Mouse (Mus musculus) kidney, postnatal 14 days (tissue): ENCODE measurements at regions not wholly inside any gene's neighbourhood (a gene's known extent, or its start where the extent isn't known, plus 50 kb on each side); places are given as distances from the start of the nearest gene placed in this dataset.
"Not testable (repeated sequence)": the region's sequence is repeated elsewhere in the genome, so short reads cannot be mapped to it uniquely, and the experiment has no call there.

Experiments
- DNase-seq: peaks from one replicate; pipeline ENCODE4 v3.0.0; 2022; ENCODE audit warnings: mixed read lengths

DNA sequence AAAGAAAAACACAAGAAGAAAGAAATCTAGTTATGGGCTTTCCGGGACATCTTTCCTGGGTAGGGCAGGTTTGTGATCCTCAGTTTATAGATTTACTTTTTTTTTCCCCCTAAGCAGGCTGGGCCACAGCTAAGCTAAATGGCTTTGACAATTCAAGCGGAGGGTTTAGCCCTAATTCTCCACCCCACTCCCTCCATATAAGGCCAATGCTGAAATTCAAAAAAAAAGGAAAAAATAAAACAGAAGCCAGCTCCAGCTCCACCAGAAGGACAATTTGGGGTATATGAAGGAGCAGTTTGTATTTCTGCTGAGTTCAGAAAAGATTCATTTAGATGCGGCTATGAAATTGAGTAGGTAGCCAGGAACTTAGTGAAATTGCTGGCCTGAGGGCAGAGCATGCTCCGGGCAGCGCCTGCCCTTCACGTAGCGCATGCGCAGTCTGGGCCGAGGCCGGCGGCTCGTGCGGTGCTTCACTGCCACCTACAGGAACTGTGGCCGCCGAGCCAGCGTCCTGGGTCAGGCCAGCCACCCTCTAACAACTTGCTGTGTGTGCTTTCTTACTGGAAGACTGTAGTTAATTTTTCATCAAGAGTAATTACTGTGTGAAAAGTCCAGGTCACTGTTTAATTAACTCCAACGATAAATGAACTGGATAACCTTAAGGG lies 364.5 kb downstream of the Lrig3 start:
- peak; percentile 96 for DNase-seq

DNA sequence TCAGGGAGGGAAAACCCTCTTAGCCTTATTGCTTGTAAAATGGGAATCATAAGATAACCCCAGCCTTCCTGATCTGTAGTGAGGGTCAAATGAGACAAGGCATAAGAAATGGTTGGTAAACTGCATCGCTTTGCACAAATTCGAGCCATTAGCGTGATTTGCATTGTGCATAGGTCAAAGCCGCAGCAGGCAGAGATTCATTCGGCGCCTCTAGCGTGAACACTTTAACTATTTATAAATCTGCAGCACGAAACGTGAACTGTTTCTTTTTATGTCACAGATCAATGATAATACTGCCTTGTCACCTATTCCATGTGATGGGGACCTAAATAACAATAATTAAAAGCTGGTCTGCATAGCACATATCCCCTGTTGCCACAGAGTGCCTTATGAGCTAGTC lies 354.9 kb downstream of the Lrig3 start:
- DNase-seq = no peak

DNA sequence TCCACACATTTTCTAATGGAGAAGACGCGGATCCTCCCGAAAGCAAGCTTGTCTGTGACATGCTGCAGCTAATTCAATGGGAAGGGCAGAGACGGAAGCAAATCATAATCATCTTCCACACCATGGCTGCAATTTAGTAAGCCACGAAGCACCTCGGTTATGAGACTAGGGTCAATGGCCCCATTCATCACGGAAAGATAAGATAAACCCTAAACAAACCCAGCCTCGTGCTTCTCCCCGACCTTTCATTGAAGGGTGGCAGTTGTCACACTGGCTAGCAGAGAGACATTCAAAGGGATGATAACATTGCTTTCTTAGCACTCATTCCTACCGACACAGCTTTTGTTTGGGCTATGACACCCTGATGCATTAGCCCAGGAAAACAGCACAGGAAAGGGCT lies 353.8 kb downstream of the Lrig3 start:
- DNase-seq = no peak

DNA sequence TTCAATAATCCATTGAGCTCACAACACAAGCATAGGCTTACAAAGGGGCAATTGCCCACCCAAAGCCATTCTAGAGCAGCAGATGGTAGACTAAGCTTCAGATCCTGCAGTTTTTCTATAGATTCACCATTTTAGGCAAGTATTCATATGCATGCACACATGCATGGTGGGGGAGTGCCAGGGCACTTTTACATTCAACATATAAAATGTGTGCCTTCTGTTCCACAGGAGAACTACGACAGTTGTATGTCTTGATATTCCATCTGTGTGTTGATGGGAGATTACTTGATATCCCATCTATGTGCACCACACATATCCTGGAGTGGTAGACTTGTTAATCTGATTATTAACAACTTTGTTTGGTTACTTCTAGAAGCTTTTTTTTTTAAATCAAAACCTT lies 334.0 kb downstream of the Lrig3 start:
- DNase-seq = no peak

DNA sequence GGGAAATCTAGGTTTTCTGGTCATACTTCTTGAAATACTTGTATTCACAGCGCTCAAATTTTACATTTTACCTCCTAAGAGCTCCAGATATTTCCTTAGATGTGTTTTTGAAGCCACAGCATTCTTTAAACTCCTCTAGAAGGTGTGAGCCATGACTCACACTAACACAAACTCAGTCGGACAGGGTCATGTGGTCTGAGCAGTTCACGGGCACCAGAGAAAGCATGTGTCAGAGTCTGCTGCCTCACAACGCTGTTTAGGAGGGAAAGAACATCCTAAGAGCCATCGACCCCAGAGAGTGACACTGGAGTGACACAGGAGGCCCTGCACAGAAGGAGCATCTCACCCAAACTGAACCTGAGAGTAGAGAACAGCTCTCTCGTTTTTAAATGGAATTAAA lies 332.2 kb downstream of the Lrig3 start:
- DNase-seq = no peak

DNA sequence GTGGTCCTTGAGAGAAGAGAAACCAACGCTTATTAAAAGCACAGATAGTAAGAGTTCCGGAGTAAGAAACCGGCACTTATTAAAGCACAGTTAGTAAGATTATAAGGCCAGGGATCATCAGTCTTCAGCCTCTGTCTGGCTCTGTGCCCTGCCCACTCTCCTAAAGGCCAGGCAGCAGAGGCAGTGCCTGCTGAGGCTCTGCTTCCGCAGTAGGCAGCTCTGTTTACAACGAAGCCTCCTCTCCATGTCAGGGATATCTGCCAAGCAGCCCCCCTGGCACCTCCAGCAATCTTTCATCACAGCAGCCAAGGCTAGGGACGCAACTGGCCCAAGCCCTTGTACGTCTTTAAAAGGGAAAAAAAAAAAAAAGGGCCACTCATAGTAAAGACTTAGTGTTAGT lies 329.9 kb downstream of the Lrig3 start:
- no peak for DNase-seq

DNA sequence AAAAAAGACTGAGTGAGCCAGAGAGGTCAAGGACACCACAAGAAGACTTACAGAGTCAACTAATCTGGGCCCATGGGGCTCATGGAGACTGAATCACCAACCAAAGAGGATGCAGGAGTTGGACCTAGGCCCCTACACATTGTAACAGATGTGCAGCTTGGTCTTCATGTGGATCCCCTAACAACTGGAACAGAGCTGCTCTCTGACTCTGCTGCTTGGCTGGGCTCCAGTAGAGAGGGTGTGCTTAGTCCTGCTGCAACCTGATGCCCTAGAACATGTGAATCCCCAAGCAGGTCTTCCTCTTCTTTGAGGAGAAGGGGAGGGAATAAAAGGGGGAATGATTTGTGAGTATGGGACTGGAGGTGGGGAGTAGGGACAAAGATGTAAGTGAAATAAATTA lies 325.8 kb downstream of the Lrig3 start:
- no peak for DNase-seq

DNA sequence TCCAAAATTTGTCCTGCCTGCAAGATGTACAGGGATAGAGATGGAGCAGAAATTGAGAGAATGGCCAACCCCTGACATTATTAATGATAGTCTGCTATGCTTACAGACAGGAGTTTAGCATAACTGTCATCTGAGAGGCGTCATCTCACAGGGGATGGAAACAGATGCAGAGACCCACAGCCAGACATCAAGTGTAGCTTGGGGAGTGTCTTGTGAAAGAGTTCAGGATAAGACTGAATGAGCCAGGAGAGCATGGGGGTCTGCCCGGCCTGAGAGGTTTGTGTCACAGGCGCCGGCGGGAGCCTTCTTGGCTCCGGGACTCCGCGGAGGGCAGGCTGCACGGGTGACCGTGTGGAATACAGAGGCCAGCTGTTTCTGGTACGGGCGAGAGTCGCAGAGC lies 319.1 kb downstream of the Lrig3 start:
- not testable (repeated sequence) for DNase-seq

DNA sequence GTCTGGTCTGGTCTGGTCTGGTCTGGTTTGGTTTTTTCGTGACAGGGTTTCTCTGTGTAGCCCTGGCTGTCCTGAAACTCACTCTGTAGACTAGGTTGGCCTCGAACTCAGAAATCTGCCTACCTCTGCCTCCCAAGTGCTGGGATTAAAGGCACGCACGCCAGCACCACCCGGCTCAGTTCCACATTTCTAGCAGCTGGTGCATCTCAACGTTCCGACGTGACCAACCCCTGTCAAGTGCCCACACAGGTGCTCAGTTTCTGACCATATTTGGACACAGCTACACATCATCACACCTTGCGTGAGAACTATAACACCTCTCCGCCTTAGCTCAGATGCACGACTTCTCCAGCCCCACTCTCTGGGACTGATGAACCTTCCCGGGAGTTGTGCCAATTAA lies 304.4 kb downstream of the Lrig3 start:
- DNase-seq = no peak

DNA sequence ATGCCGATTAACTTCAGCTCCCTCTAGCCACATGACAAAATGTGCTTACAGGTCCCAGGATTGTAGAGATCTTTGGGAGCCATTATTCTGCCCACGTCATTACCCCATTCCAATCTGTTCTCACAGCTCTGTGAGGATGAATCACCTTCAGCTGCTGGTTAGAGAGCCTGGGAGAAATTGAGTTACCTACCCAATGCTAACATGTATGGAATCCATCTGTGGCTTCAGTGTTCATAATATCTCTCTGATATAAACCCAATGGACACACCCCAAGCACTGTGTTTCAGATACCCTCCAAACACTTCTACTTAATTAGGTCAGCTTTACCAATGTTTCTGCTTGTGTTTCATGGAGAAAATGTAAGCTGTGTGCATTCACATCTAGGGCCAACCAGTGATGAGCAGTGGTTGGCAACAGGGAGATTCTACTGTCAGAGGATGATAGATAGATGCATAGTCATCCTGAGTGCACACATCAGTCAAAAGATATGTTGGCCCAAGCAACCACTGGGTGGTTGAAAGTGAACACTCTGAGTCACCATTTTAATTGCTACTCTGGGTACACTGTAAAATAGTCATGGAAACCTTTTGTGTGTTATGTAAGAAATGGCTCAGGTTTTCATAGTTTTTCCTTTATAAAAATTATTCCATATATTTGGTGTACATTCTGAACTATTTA lies 301.5 kb downstream of the Lrig3 start:
- DNase-seq = no peak

DNA sequence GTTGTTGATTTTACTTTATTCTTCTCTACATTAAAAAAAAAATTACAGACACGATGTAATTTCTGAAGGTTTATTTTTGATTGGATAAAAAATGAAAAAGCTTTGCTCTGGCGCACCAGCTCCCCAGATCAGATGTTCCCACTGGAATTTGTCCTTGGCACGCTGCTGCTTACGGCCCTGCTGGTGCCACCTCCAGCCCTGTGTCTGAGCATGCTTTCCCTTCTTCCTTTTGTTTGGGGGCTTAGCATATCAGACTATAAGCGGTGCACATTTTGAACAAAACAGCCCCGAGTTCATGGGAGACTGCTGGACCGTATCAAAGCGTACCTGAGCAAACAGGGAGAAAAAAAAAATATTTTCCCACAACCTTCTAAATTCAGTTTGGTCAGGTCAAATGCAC lies 291.2 kb downstream of the Lrig3 start:
- DNase-seq = no peak

DNA sequence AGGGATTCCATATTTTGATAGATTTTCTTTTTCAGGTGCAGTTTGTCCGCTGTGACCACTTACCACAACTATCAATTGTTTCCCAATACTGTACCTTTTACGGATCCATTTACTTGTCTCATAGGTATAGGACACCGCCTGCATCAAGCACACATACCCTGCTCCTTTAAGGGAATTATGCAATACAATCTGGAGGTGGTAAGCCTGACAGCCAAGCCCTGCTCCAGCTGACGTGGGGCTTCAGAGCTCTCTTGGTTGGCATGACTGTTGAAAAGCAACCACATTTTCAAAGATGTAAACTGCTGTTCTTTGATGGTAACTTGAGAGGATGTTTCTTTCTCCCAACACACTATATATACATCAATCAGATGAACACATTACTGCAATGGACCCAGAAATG lies 288.2 kb downstream of the Lrig3 start:
- no peak for DNase-seq

DNA sequence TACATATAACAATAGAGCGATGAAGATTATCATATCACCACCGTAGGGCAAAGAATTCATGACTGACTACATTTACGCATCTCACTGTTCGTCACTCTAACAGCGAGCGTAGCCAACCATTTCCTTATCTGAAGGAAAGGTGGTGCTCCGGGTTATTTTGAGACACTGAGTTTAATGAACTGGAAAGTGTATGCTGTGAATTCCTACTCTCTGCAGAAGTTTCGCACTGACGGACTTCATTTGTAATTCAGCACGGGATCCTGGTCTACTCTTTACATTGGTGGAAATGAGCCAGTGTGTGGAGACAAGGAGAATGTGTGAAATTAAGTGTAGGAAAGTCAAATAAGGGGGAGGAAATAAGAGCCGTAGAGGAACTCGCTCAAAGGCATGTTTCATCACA lies 283.2 kb downstream of the Lrig3 start:
- DNase-seq = no peak

DNA sequence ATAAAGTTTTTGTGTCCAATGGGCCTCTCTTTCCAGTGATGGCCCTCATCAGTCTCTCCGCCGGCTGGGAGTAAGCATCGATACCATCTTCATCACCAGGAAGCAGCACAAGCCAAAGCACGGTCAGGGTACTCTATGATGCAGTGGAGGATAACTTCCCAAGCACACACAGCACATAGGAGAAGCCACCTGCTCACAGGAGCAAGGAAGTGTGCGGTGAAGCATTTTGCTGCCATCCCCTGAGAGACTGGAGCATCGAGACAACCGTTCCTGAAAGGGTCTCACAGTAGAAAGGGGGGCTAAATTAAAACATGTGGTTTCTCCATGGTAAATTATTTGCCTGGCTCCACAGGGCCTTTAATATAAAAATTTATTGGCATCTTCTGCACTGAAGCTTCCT lies 277.1 kb downstream of the Lrig3 start:
- no peak for DNase-seq

DNA sequence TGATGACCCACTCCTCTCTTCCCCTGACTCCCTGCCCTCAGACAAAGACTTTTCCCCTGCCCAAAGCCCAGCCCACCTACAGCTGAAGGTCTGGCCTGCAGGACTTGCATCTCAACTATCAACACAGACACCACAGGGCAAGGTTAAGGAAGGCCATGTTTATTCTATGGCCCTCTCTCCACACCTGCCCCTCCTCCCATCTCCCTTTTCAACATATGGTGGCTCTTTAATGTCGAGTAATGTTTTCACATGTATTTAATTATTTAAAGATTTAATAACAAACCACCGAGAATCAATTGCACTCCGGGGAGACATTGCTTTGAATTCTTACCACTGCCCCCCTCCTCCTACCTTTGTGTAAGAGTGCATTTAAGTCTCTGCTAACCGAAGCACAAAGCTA lies 273.6 kb downstream of the Lrig3 start:
- no peak for DNase-seq
